Mouse (Mus musculus) bone marrow, adult 2 months (tissue): ENCODE measurements around the gene Phf14.

Source experiments
- CTCF ChIP-seq: fragments of 200-500 bp; IDR thresholded peaks from 2 replicates; pipeline ENCODE4 v1.5.1; 2011; ENCODE audit warnings: low read length, control low read depth; ENCODE audit not compliant: control insufficient read depth, insufficient read depth
- POLR2A ChIP-seq: fragments of 200-500 bp; IDR thresholded peaks from 2 replicates; pipeline ENCODE4 v1.6.1; 2011; ENCODE audit warnings: low read depth, mild to moderate bottlenecking, control low read depth, low read length, borderline replicate concordance; ENCODE audit not compliant: control insufficient read depth

DNA sequence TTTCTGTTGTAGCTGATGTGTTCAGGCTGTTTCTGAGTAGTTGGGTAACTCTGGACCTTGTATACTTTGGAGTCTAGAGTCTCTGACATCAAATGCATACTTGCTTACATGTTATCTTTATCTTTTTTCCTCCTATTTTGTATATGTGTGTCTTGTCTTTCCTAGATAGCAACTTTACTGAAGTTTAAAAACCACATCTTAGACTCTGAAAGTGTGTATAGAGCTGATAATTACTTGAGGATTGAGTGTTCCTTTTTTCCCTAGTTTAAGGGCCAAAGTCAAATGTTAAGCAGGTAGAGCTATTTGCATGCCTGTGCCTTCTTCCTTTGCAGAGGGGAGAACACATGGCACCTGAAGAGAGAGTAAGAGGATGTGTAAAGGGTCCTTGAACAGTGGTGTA, 33.3 kb downstream of the Phf14 start:
- TF ChIP-seq CTCF (no peak), POLR2A (no peak)
